Mouse (Mus musculus): ENCODE measurements around the gene Flot1. TPM values are rescaled to one million over a fixed set of nuclear protein-coding genes. Genes with fewer than 3 reads are reported as not detected.

The Flot1 gene
- total and polyA plus RNA-seq, 2 experiments from 2014 or later, result 103 to 113 TPM

DNA sequence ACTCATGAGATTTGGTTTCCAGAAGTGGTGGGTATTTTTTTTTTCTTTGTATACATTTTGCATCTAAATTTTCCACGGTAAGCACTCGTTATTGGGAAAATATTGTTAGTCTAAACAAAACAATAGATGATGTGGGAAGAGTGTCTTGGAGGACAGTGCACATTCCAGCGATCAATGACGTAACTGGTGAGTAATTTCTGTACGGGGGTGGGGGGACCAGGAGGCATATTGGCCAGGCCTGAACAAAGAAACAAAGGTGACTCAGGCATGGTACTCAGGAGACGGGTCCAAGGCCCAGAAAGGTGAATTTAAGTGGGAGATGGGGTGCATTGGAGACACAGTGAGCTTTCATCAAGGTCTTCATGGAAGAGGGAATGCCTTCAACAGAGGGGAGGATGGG, 27.4 kb upstream of the Flot1 start:
- DNase-seq (no peak), ATAC-seq (no peak)
- H3K27ac ChIP-seq (ENCODE audit: low read depth, low read length), result no peak overlapping the region
- H3K27me3 ChIP-seq (ENCODE audit: insufficient read depth, low read length), result no peaks in the 10 kb centered on the region
- H3K4me1 ChIP-seq (ENCODE audit: insufficient read depth), result no peaks in the 10 kb centered on the region
- H3K9me3 ChIP-seq (ENCODE audit: low read length), result no peaks in the 10 kb centered on the region
- H3K4me3 ChIP-seq (ENCODE audit: low read depth, low read length), result no peak overlapping the region
- no peak overlapping the region for H3K9ac ChIP-seq
- 72% methylated on average over 6 of the region's 6 CpGs for WGBS
- no peak for TF ChIP-seq CTCF (IDR thresholded peaks at IDR 0.05; ENCODE audit: low read depth)
- H3K4me2 ChIP-seq (ENCODE audit: low read depth), result no peak overlapping the region
- no peaks in the 10 kb centered on the region for H3K36me3 ChIP-seq (ENCODE audit: insufficient read depth)

DNA sequence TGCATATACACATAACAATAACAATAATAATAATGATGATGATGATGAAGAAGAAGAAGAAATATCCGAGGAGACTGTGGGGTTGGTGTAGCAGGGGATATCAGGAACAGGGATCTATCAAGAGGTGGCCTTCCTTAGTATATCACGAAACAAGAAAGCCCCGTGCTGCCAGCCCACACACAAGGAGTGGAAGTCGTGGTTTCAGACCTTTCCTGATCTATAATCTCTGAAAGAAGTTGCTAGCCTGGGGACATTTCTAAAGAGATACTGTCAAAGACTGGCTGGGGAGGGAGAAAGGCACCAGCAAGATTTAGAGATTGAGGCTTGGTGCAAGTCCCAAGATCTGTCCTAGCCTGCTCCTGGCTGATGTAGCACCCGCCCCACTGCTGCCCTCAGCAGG, 26.2 kb upstream of the Flot1 start:
- ATAC-seq (no peak), DNase-seq (no peak)
- Histone ChIP-seq H3K36me3 (ENCODE audit: insufficient read depth) (no peaks in the 10 kb centered on the region), H3K4me2 (ENCODE audit: low read depth) (no peak overlapping the region), H3K4me3 (ENCODE audit: low read depth, low read length) (no peak overlapping the region), H3K9ac (no peak overlapping the region), H3K4me1 (ENCODE audit: insufficient read depth) (no peaks in the 10 kb centered on the region), H3K27ac (ENCODE audit: low read depth, low read length) (no peak overlapping the region), H3K27me3 (ENCODE audit: insufficient read depth, low read length) (no peaks in the 10 kb centered on the region), H3K9me3 (ENCODE audit: low read length) (no peaks in the 10 kb centered on the region)
- TF ChIP-seq CTCF (IDR thresholded peaks at IDR 0.05; ENCODE audit: low read depth), result no peak
- 78% methylated on average over 5 of the region's 5 CpGs for WGBS

DNA sequence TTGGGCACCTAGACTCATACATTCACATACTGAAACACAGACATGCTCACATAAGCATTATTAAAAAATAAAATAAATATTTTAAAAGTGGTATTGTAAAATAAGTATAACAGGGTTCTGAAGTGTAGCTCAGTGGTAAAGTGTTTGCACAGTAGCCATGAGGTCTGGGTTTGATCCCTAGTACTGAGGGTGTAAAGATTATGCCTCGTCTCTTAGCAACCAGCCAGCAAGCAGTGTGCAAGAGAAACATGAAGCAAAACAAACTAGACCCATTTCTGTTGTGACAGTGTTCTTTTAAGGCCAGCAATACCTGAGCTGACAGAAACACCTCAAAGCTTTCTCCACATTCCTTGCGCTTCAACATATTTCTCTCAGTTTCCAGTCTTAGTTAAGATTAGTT, 22.1 kb upstream of the Flot1 start:
- H3K9ac ChIP-seq, result no peak overlapping the region
- H3K27me3 ChIP-seq (ENCODE audit: insufficient read depth, low read length), result no peaks in the 10 kb centered on the region
- no peaks in the 10 kb centered on the region for H3K9me3 ChIP-seq (ENCODE audit: low read length)
- H3K4me3 ChIP-seq (ENCODE audit: low read depth, low read length), result no peak overlapping the region
- no peak overlapping the region for H3K27ac ChIP-seq (ENCODE audit: low read depth, low read length)
- no peak for DNase-seq
- TF ChIP-seq CTCF (IDR thresholded peaks at IDR 0.05; ENCODE audit: low read depth), result no peak
- no peak overlapping the region for H3K4me2 ChIP-seq (ENCODE audit: low read depth)
- H3K36me3 ChIP-seq (ENCODE audit: insufficient read depth), result no peaks in the 10 kb centered on the region
- H3K4me1 ChIP-seq (ENCODE audit: insufficient read depth), result no peaks in the 10 kb centered on the region
- WGBS, result 70% methylated on average over 2 of the region's 2 CpGs
- ATAC-seq, result no peak

DNA sequence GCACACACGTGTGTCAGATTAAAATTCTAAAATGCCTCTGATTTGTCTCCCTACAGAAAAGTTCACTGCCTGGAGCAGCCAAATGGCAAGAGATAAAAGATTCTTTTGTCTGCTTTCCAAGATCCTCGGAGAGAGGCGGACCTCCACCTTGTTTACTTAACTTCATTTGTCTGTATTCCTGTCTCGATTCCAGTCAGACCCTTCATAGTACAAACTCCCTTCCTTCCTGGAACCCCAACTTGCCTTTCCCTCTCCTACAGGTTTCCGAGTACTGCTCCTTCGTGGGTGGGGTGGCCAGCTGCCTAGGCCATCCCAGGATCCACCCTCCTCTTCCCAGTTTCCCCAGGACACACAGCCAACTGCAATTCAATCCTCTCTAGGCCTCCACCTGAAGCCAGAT, 20.0 kb upstream of the Flot1 start:
- no peak for TF ChIP-seq CTCF (IDR thresholded peaks at IDR 0.05; ENCODE audit: low read depth)
- H3K9me3 ChIP-seq (ENCODE audit: low read length), result no peaks in the 10 kb centered on the region
- no peak overlapping the region for H3K4me3 ChIP-seq (ENCODE audit: low read depth, low read length)
- 43% methylated on average over 6 of the region's 6 CpGs for WGBS
- ATAC-seq, result no peak
- no peak overlapping the region for H3K27ac ChIP-seq (ENCODE audit: low read depth, low read length)
- no peak for DNase-seq
- no peak overlapping the region for H3K4me2 ChIP-seq (ENCODE audit: low read depth)
- H3K36me3 ChIP-seq (ENCODE audit: insufficient read depth), result no peaks in the 10 kb centered on the region
- no peak overlapping the region for H3K9ac ChIP-seq
- H3K4me1 ChIP-seq (ENCODE audit: insufficient read depth), result no peaks in the 10 kb centered on the region
- no peaks in the 10 kb centered on the region for H3K27me3 ChIP-seq (ENCODE audit: insufficient read depth, low read length)

DNA sequence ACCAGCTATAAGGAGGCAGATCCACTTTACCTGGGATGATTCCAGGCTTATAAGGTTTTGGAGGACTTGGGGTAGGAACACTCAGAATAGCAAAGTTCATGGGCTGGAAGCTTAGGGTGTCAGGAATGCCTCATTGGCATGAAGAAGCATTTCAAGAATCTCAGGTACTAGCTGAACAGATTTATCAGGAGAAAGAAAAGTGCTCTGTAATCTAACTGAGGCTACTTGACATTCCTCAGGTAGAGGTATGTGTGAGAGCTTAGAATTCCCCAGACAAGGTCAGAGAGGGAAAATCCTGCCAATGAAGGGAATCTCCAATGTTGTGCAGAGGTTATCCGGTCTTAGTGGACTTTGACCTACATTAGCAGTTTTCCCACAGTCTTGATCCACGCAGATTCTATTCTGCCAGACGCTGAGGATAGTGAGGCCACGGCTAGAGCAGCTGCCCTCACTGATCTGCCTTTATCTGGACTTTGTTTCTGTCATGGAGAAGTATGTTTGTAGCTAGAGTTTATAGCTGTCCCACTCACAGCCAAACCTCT, 19.1 kb upstream of the Flot1 start:
- no peaks in the 10 kb centered on the region for H3K9me3 ChIP-seq (ENCODE audit: low read length)
- no peak overlapping the region for H3K4me2 ChIP-seq (ENCODE audit: low read depth)
- H3K27me3 ChIP-seq (ENCODE audit: insufficient read depth, low read length), result no peaks in the 10 kb centered on the region
- DNase-seq (no peak), ATAC-seq (no peak)
- no peak for TF ChIP-seq CTCF (IDR thresholded peaks at IDR 0.05; ENCODE audit: low read depth)
- H3K27ac ChIP-seq (ENCODE audit: low read depth, low read length), result no peak overlapping the region
- no peaks in the 10 kb centered on the region for H3K36me3 ChIP-seq (ENCODE audit: insufficient read depth)
- H3K4me3 ChIP-seq (ENCODE audit: low read depth, low read length), result no peak overlapping the region
- 93% methylated on average over 4 of the region's 4 CpGs for WGBS
- no peaks in the 10 kb centered on the region for H3K4me1 ChIP-seq (ENCODE audit: insufficient read depth)
- no peak overlapping the region for H3K9ac ChIP-seq

DNA sequence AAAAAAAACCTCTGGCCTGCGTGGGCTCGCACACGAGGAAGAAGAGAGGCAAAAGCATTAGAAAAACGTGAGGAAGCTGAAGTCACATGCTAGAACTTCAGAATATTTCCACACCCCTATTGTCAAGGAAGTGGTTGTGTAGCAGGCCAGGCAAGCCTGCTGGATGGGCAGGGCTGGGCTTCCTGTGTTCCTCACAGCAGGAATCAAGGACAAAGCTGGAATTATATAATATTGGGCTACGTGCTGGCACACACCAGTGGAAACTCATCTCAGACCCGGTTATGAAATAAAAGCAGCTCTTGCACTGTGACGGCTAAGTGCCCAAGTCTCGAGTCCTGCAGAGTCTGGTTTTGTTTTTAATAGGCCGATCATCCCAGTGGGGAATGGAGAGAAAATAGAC, 15.0 kb upstream of the Flot1 start:
- Histone ChIP-seq H3K4me2 (ENCODE audit: low read depth) (no peak overlapping the region), H3K4me1 (ENCODE audit: insufficient read depth) (no peaks in the 10 kb centered on the region), H3K9me3 (ENCODE audit: low read length) (no peaks in the 10 kb centered on the region), H3K4me3 (ENCODE audit: low read depth, low read length) (no peak overlapping the region), H3K27me3 (ENCODE audit: insufficient read depth, low read length) (no peaks in the 10 kb centered on the region), H3K27ac (ENCODE audit: low read depth, low read length) (no peak overlapping the region), H3K36me3 (ENCODE audit: insufficient read depth) (no peaks in the 10 kb centered on the region), H3K9ac (no peak overlapping the region)
- no peak for TF ChIP-seq CTCF (IDR thresholded peaks at IDR 0.05; ENCODE audit: low read depth)
- WGBS, result 58% methylated on average over 9 of the region's 9 CpGs
- DNase-seq (no peak), ATAC-seq (no peak)

DNA sequence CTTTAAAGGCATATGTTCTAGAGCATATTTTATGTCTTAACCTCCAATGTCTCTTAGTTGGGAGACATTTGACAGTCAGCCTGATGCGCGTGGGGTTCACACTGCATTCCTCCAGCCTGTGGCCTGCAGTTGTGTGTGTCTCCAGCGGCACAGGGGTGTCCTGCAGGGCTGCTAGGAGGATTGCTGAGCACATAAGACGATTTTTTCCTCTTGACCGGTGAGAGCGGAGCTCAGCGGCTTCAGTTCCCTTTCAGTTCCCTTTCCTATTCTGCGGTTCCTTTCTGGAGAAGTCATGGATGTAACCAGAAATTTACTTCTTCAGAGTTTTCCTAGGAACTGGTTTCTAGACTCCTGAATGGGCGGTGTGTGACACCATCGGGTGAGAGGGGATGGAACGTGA, 13.6 kb upstream of the Flot1 start:
- no peak overlapping the region for H3K4me3 ChIP-seq (ENCODE audit: low read depth, low read length)
- WGBS, result 89% methylated on average over 11 of the region's 11 CpGs
- no peaks in the 10 kb centered on the region for H3K9me3 ChIP-seq (ENCODE audit: low read length)
- DNase-seq, result no peak
- no peak overlapping the region for H3K27ac ChIP-seq (ENCODE audit: low read depth, low read length)
- no peak overlapping the region for H3K4me2 ChIP-seq (ENCODE audit: low read depth)
- no peaks in the 10 kb centered on the region for H3K4me1 ChIP-seq (ENCODE audit: insufficient read depth)
- no peak for TF ChIP-seq CTCF (IDR thresholded peaks at IDR 0.05; ENCODE audit: low read depth)
- H3K27me3 ChIP-seq (ENCODE audit: insufficient read depth, low read length), result no peaks in the 10 kb centered on the region
- H3K9ac ChIP-seq, result no peak overlapping the region
- no peak for ATAC-seq
- H3K36me3 ChIP-seq (ENCODE audit: insufficient read depth), result no peaks in the 10 kb centered on the region

Data from forebrain, postnatal 0 days (tissue).